Mouse (Mus musculus): Measurements from ENCODE around the gene Gsg1l. TPM values are rescaled to one million over a fixed set of nuclear protein-coding genes. Genes with fewer than 3 reads are reported as not detected.

Gsg1l gene
- polyA plus RNA-seq, 1 experiment from 2014 or later = 0.21 TPM

- DNase-seq (ENCODE audit: low spot score) (no peak), ATAC-seq (replicated peaks; ENCODE audit: low FRiP score) (no peak)
- no peak overlapping the region for H3K9ac ChIP-seq (ENCODE audit: low read depth, low read length)
- no peaks in the 10 kb centered on the region for H3K27me3 ChIP-seq (replicated peaks; ENCODE audit: control insufficient read depth, insufficient read depth, low read length)
- no peak overlapping the region for H3K4me3 ChIP-seq (ENCODE audit: low read depth, low read length)
- H3K27ac ChIP-seq (ENCODE audit: low read depth, low read length) = no peak overlapping the region
- H3K36me3 ChIP-seq (ENCODE audit: control insufficient read depth, insufficient read depth, low read length) = peaks cover 31% of the 10 kb centered on the region
- 81% methylated on average over 2 of the region's 2 CpGs for WGBS
- H3K9me3 ChIP-seq (ENCODE audit: control insufficient read depth, low read length) = no peaks in the 10 kb centered on the region
- H3K4me2 ChIP-seq = no peak overlapping the region
- H3K4me1 ChIP-seq (replicated peaks; ENCODE audit: control insufficient read depth, insufficient read depth, low read length) = no peaks in the 10 kb centered on the region
These were observed 17.6 kb upstream of the Gsg1l start for GRCm38 (mm10) chr7:126099835-126100234.

- Histone ChIP-seq H3K27me3 (replicated peaks; ENCODE audit: control insufficient read depth, insufficient read depth, low read length) (no peaks in the 10 kb centered on the region), H3K9me3 (ENCODE audit: control insufficient read depth, low read length) (no peaks in the 10 kb centered on the region), H3K4me3 (ENCODE audit: low read depth, low read length) (no peak overlapping the region), H3K27ac (ENCODE audit: low read depth, low read length) (no peak overlapping the region), H3K9ac (ENCODE audit: low read depth, low read length) (no peak overlapping the region), H3K4me2 (no peak overlapping the region), H3K36me3 (ENCODE audit: control insufficient read depth, insufficient read depth, low read length) (peaks cover 29% of the 10 kb centered on the region), H3K4me1 (replicated peaks; ENCODE audit: control insufficient read depth, insufficient read depth, low read length) (no peaks in the 10 kb centered on the region)
- ATAC-seq (replicated peaks; ENCODE audit: low FRiP score) (no peak; the same call in 1 of the 2 replicates), DNase-seq (ENCODE audit: low spot score) (no peak)
- 94% methylated on average over 7 of the region's 7 CpGs for WGBS
These were observed 17.1 kb upstream of the Gsg1l start for GRCm38 (mm10) chr7:126099163-126099775.

GRCm38 (mm10) chr7:126097219-126097915 is 15.2 kb upstream of the Gsg1l start:
- 77% methylated on average over 8 of the region's 9 CpGs for WGBS
- Histone ChIP-seq H3K9me3 (ENCODE audit: control insufficient read depth, low read length) (no peaks in the 10 kb centered on the region), H3K4me3 (ENCODE audit: low read depth, low read length) (no peak overlapping the region), H3K4me1 (replicated peaks; ENCODE audit: control insufficient read depth, insufficient read depth, low read length) (no peaks in the 10 kb centered on the region), H3K4me2 (no peak overlapping the region), H3K9ac (ENCODE audit: low read depth, low read length) (no peak overlapping the region), H3K27me3 (replicated peaks; ENCODE audit: control insufficient read depth, insufficient read depth, low read length) (no peaks in the 10 kb centered on the region), H3K36me3 (ENCODE audit: control insufficient read depth, insufficient read depth, low read length) (peaks cover 19% of the 10 kb centered on the region), H3K27ac (ENCODE audit: low read depth, low read length) (no peak overlapping the region; the same call in 1 of the 2 replicates)
- DNase-seq (ENCODE audit: low spot score) (no peak), ATAC-seq (replicated peaks; ENCODE audit: low FRiP score) (no peak)

GRCm38 (mm10) chr7:126096596-126096995 is 14.4 kb upstream of the Gsg1l start:
- H3K27ac ChIP-seq (ENCODE audit: low read depth, low read length) = no peak overlapping the region
- DNase-seq (ENCODE audit: low spot score) (no peak), ATAC-seq (replicated peaks; ENCODE audit: low FRiP score) (no peak)
- H3K27me3 ChIP-seq (replicated peaks; ENCODE audit: control insufficient read depth, insufficient read depth, low read length) = no peaks in the 10 kb centered on the region
- no peak overlapping the region for H3K4me3 ChIP-seq (ENCODE audit: low read depth, low read length)
- H3K4me2 ChIP-seq = no peak overlapping the region
- no peak overlapping the region for H3K9ac ChIP-seq (ENCODE audit: low read depth, low read length)
- H3K9me3 ChIP-seq (ENCODE audit: control insufficient read depth, low read length) = no peaks in the 10 kb centered on the region
- no peaks in the 10 kb centered on the region for H3K4me1 ChIP-seq (replicated peaks; ENCODE audit: control insufficient read depth, insufficient read depth, low read length)
- 58% methylated on average over 5 of the region's 5 CpGs for WGBS
- H3K36me3 ChIP-seq (ENCODE audit: control insufficient read depth, insufficient read depth, low read length) = peaks cover 12% of the 10 kb centered on the region

- Histone ChIP-seq H3K27me3 (replicated peaks; ENCODE audit: control insufficient read depth, insufficient read depth, low read length) (no peaks in the 10 kb centered on the region), H3K27ac (ENCODE audit: low read depth, low read length) (no peak overlapping the region), H3K9ac (ENCODE audit: low read depth, low read length) (no peak overlapping the region), H3K36me3 (ENCODE audit: control insufficient read depth, insufficient read depth, low read length) (no peaks in the 10 kb centered on the region), H3K4me2 (no peak overlapping the region), H3K4me3 (ENCODE audit: low read depth, low read length) (no peak overlapping the region), H3K4me1 (replicated peaks; ENCODE audit: control insufficient read depth, insufficient read depth, low read length) (no peaks in the 10 kb centered on the region), H3K9me3 (ENCODE audit: control insufficient read depth, low read length) (no peaks in the 10 kb centered on the region)
- DNase-seq (ENCODE audit: low spot score) (no peak), ATAC-seq (replicated peaks; ENCODE audit: low FRiP score) (no peak)
- 84% methylated on average over 5 of the region's 5 CpGs for WGBS
These were observed 12.5 kb upstream of the Gsg1l start for GRCm38 (mm10) chr7:126094738-126095137.

GRCm38 (mm10) chr7:126093162-126093561 is 11.0 kb upstream of the Gsg1l start:
- H3K27me3 ChIP-seq (replicated peaks; ENCODE audit: control insufficient read depth, insufficient read depth, low read length) = no peaks in the 10 kb centered on the region
- no peaks in the 10 kb centered on the region for H3K9me3 ChIP-seq (ENCODE audit: control insufficient read depth, low read length)
- no peak overlapping the region for H3K9ac ChIP-seq (ENCODE audit: low read depth, low read length)
- H3K4me1 ChIP-seq (replicated peaks; ENCODE audit: control insufficient read depth, insufficient read depth, low read length) = no peaks in the 10 kb centered on the region
- H3K4me2 ChIP-seq = no peak overlapping the region
- H3K27ac ChIP-seq (ENCODE audit: low read depth, low read length) = no peak overlapping the region
- no peaks in the 10 kb centered on the region for H3K36me3 ChIP-seq (ENCODE audit: control insufficient read depth, insufficient read depth, low read length)
- no peak for DNase-seq (ENCODE audit: low spot score)
- no peak overlapping the region for H3K4me3 ChIP-seq (ENCODE audit: low read depth, low read length)
- 35% methylated on average over 3 of the region's 3 CpGs for WGBS
- no peak for ATAC-seq (replicated peaks; ENCODE audit: low FRiP score)

GRCm38 (mm10) chr7:126089782-126090181 is 7.6 kb upstream of the Gsg1l start:
- no peak for ATAC-seq (replicated peaks; ENCODE audit: low FRiP score)
- no peak overlapping the region for H3K4me3 ChIP-seq (ENCODE audit: low read depth, low read length)
- H3K27me3 ChIP-seq (replicated peaks; ENCODE audit: control insufficient read depth, insufficient read depth, low read length) = no peaks in the 10 kb centered on the region; the same call in 1 of the 2 replicates
- H3K9me3 ChIP-seq (ENCODE audit: control insufficient read depth, low read length) = no peaks in the 10 kb centered on the region
- no peak overlapping the region for H3K27ac ChIP-seq (ENCODE audit: low read depth, low read length)
- H3K9ac ChIP-seq (ENCODE audit: low read depth, low read length) = no peak overlapping the region
- H3K36me3 ChIP-seq (ENCODE audit: control insufficient read depth, insufficient read depth, low read length) = no peaks in the 10 kb centered on the region
- 14% methylated on average over 6 of the region's 6 CpGs for WGBS
- no peaks in the 10 kb centered on the region for H3K4me1 ChIP-seq (replicated peaks; ENCODE audit: control insufficient read depth, insufficient read depth, low read length)
- H3K4me2 ChIP-seq = no peak overlapping the region
- DNase-seq (ENCODE audit: low spot score) = no peak

GRCm38 (mm10) chr7:126088155-126088554 is 5.9 kb upstream of the Gsg1l start:
- Histone ChIP-seq H3K36me3 (ENCODE audit: control insufficient read depth, insufficient read depth, low read length) (no peaks in the 10 kb centered on the region), H3K4me1 (replicated peaks; ENCODE audit: control insufficient read depth, insufficient read depth, low read length) (no peaks in the 10 kb centered on the region), H3K27ac (ENCODE audit: low read depth, low read length) (no peak overlapping the region), H3K4me2 (no peak overlapping the region), H3K4me3 (ENCODE audit: low read depth, low read length) (no peak overlapping the region), H3K9ac (ENCODE audit: low read depth, low read length) (no peak overlapping the region), H3K9me3 (ENCODE audit: control insufficient read depth, low read length) (no peaks in the 10 kb centered on the region), H3K27me3 (replicated peaks; ENCODE audit: control insufficient read depth, insufficient read depth, low read length) (peaks cover 14% of the 10 kb centered on the region)
- WGBS = 11% methylated on average over 5 of the region's 6 CpGs
- DNase-seq (ENCODE audit: low spot score) (no peak), ATAC-seq (replicated peaks; ENCODE audit: low FRiP score) (no peak)

GRCm38 (mm10) chr7:126087602-126088001 is 5.4 kb upstream of the Gsg1l start:
- WGBS = 64% methylated on average over 10 of the region's 10 CpGs
- Histone ChIP-seq H3K4me3 (ENCODE audit: low read depth, low read length) (no peak overlapping the region), H3K4me2 (no peak overlapping the region), H3K4me1 (replicated peaks; ENCODE audit: control insufficient read depth, insufficient read depth, low read length) (no peaks in the 10 kb centered on the region), H3K27me3 (replicated peaks; ENCODE audit: control insufficient read depth, insufficient read depth, low read length) (peaks cover 19% of the 10 kb centered on the region), H3K9ac (ENCODE audit: low read depth, low read length) (no peak overlapping the region), H3K9me3 (ENCODE audit: control insufficient read depth, low read length) (no peaks in the 10 kb centered on the region), H3K27ac (ENCODE audit: low read depth, low read length) (no peak overlapping the region), H3K36me3 (ENCODE audit: control insufficient read depth, insufficient read depth, low read length) (no peaks in the 10 kb centered on the region)
- ATAC-seq (replicated peaks; ENCODE audit: low FRiP score) (no peak), DNase-seq (ENCODE audit: low spot score) (no peak)
